Mouse (Mus musculus): ENCODE measurements around the gene Parp16.

- TF ChIP-seq POLR2A (IDR thresholded peaks at IDR 0.05; ENCODE audit: insufficient read depth, low read length) (no peak), CTCF (IDR thresholded peaks at IDR 0.05; ENCODE audit: low read depth, low read length) (no peak)
These were observed 42.5 kb downstream of the Parp16 start for GRCm38 (mm10) chr9:65237616-65238015.
